Mouse (Mus musculus) heart, postnatal 4 days (tissue): ENCODE measurements around the gene Serpinb1c. TPM values are rescaled to one million over a fixed set of nuclear protein-coding genes. Genes with fewer than 3 reads are reported as not detected.
A peak's percentile ranks its signal among the peaks of the same experiment; 100 is the strongest.
"Not testable (repeated sequence)": the region's sequence is repeated elsewhere in the genome, so short reads cannot be mapped to it uniquely, and the experiment has no call there.

Source experiments
- DNase-seq: peaks from one replicate; pipeline ENCODE4 v3.0.0; 2021
- total RNA-seq, 2 experiments: library from RNA; stranded (reverse); gene quantifications; 2 replicates each; pipeline ENCODE4 v1.2.3; 2021

Gene Serpinb1c
- total RNA-seq, 2 experiments from 2014 or later = 0.86 to 1.2 TPM

GRCm38 (mm10) chr13:32865591-32865990, 32.4 kb downstream of the Serpinb1c start:
- peak; percentile 17 for DNase-seq

- not testable (repeated sequence) for DNase-seq
Measured at GRCm38 (mm10) chr13:32864529-32864928, 33.5 kb downstream of the Serpinb1c start.

GRCm38 (mm10) chr13:32863456-32863855, 34.6 kb downstream of the Serpinb1c start:
- DNase-seq = no peak

DNA sequence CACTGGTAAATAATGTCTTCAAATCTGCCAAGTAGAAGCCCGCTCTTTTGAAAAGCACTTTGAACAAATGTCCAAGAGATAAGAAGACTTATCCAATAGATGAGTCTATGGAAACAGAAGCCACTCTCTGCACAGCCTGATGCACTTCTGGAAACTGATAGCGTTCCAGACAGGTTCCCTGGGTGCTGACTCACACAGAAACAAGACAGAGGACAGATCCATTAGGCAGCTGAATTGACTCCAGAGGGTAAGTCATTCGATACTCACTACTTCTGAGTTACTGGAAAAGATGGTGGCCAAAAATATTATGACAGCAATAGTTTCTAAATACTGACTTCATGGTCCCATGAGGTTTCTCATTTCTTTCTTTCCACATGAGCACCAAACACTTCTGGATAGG, 37.2 kb downstream of the Serpinb1c start:
- DNase-seq = no peak

DNA sequence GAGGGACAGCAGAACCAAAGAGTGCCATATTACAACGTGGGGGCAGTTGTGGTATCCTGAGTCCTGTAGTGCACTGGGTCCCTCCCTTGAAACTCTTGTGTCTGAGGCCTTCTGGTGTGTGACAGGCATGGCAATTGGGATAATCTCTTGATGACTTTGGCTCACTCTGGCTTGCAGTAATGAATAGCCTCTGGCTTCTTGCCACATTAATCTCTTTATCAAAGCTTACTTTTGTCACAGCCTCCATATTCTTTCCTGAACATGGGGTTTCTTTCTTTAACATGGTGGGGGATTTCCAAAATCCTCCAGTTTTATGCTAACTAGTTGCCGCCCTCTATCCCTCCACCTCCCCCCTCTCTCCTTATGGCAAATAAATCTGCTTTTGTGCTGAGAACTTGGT, 44.9 kb downstream of the Serpinb1c start:
- DNase-seq = no peak

GRCm38 (mm10) chr13:32852539-32852938, 45.5 kb downstream of the Serpinb1c start:
- DNase-seq = no peak

- peak; percentile 55 for DNase-seq
Measured at GRCm38 (mm10) chr13:32851967-32852366, 46.0 kb downstream of the Serpinb1c start.

- DNase-seq = peak; percentile 75
Measured at GRCm38 (mm10) chr13:32850668-32851404, 47.2 kb downstream of the Serpinb1c start, which contains the start of gene Serpinb1a. Serpinb1a (minus strand) TSS chr13:32851185.

GRCm38 (mm10) chr13:32850156-32850555, 47.9 kb downstream of the Serpinb1c start:
- DNase-seq = peak; percentile 10

- DNase-seq = no peak
Measured at GRCm38 (mm10) chr13:32849531-32850123, 48.4 kb downstream of the Serpinb1c start.

- DNase-seq = no peak
Measured at GRCm38 (mm10) chr13:32849092-32849491, 48.9 kb downstream of the Serpinb1c start.

DNA sequence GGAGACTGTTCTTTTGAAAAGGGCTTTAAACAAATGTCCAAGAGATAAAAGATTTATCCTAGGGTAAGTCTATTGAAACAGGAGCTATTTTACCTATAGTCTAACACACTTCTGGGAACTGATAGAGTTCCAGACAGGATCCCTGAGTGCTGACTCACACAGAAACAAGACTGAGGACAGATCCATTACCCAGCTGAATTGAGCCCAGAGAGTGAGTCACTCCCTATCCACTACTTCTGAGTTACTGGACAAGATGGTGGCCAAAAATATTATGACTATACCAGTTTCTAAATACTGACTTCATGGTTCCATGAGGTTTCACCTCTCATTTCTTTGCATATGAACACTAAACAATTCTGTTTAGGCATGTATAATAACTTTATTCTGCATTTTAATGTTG, 51.8 kb downstream of the Serpinb1c start:
- DNase-seq = no peak

DNA sequence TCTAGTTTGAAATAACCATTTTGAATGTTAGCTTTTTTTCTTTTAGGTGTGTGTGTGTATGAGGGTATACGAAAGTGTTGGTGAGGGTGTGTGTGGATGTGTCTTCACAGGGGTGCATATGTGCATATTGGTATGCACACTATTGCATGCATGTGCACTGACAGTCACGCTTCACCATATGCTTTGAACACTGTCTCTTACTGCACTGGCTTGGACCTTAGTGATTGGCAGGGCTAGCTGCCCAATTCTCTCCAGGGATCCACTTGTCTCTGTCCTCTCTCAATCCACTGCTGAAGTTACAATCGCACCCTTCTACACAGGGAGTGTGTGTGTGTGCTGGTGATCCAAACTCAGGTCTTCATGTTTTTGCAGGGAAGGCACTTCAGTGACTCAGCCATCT, 56.7 kb downstream of the Serpinb1c start:
- DNase-seq = no peak

DNA sequence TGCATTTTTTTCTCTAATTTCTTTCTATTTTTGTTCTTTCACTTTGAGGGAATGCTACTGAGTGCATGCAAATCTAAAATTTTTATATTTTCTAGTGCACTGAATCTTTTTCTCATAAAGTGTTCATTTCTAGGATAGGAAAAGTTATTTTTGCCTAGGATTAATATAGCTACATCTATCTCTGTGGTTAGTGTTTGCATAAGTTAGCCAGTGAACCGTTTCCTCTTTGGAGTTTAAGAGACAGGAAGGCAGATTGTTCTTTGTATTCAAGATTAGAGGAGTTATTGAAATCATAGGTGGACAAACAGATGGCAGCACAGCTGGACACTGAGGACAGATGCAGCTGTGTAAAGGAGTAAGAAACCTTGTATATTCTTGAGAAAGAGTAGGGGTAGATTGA, 58.7 kb downstream of the Serpinb1c start:
- no peak for DNase-seq

GRCm38 (mm10) chr13:32834513-32834912, 63.5 kb downstream of the Serpinb1c start:
- no peak for DNase-seq

GRCm38 (mm10) chr13:32833237-32833636, 64.8 kb downstream of the Serpinb1c start:
- DNase-seq = no peak

- DNase-seq = no peak
Measured at GRCm38 (mm10) chr13:32832776-32833175, 65.2 kb downstream of the Serpinb1c start.

GRCm38 (mm10) chr13:32831505-32832273, 66.3 kb downstream of the Serpinb1c start:
- DNase-seq = no peak

Other genes starting within 250 kb of the Serpinb1c start
- gene Mylk4, start 114.3 kb downstream of the Serpinb1c start, total RNA-seq = 10 to 100 TPM; 55.6 to 59.7 TPM
- 10 to 100 TPM; 25.4 to 29.8 TPM for gene Wrnip1, start 96.2 kb downstream of the Serpinb1c start, total RNA-seq
- gene D930007J09Rik, start 95.4 kb downstream of the Serpinb1c start, total RNA-seq = not detected
- 10 to 100 TPM; 10.2 to 10.3 TPM for gene Serpinb1a, start 47.0 kb downstream of the Serpinb1c start, total RNA-seq
- gene Serpinb6b, start 67.0 kb upstream of the Serpinb1c start, total RNA-seq = 10 to 100 TPM; 21.8 to 25.0 TPM
- 1 to 10 TPM; 6.8 TPM for gene Serpinb9, start 105.0 kb upstream of the Serpinb1c start, total RNA-seq
- gene Serpinb9b, start 129.2 kb upstream of the Serpinb1c start, total RNA-seq = under 1 TPM; 0.26 to 0.99 TPM
- gene Serpinb1b, start 180.4 kb upstream of the Serpinb1c start, total RNA-seq = not detected